Mouse (Mus musculus): ENCODE measurements around the gene Fam198b.

- TF ChIP-seq POLR2A (IDR thresholded peaks at IDR 0.05; ENCODE audit: control insufficient read depth, extremely low read depth, insufficient read depth, low read length, poor library complexity) (no peak), CTCF (IDR thresholded peaks at IDR 0.05; ENCODE audit: borderline replicate concordance, control insufficient read depth, extremely low read depth, insufficient read depth, low read length, poor library complexity) (no peak)
These were observed 42.9 kb upstream of the Fam198b start for GRCm38 (mm10) chr3:79841475-79841874.

All from thymus, adult 2 months (tissue).